Mouse (Mus musculus) gastrocnemius, adult 2 months (tissue): ENCODE measurements around the gene Gm20683. TPM values are rescaled to one million over a fixed set of nuclear protein-coding genes. Genes with fewer than 3 reads are reported as not detected.
A peak's percentile ranks its signal among the peaks of the same experiment; 100 is the strongest.

Source experiments
- DNase-seq: peaks from one replicate; pipeline ENCODE4 v3.0.0; 2022
- H3K27ac ChIP-seq: fragments of 200-600 bp; 2 replicates; pipeline ENCODE4 v1.8.1; 2022; ENCODE audit warnings: mild to moderate bottlenecking
- H3K4me3 ChIP-seq: fragments of 200-600 bp; 2 replicates; pipeline ENCODE4 v1.8.1; 2022; ENCODE audit warnings: mild to moderate bottlenecking, moderate library complexity
- CTCF ChIP-seq: fragments of 200-600 bp; IDR thresholded peaks from 2 replicates; pipeline ENCODE4 v1.8.1; 2022; ENCODE audit warnings: antibody characterized with exemption, mild to moderate bottlenecking, moderate library complexity
- intact Hi-C: fragments of 180-260 bp; cut with DNase I; formaldehyde crosslinking; loops from one replicate; pipeline ENCODE4 v1.15.1; 2025
- microRNA-seq: library from miRNA; unstranded; fragments of <30 nt; microRNA quantifications from one replicate; pipeline ENCODE4 v1.2.0, GENCODE M21; 2021
- total RNA-seq, 2 experiments: library from RNA; stranded (reverse); gene quantifications; 2 replicates each; pipeline ENCODE4 v1.2.3; 2021

The Gm20683 gene
- total RNA-seq, 2 experiments from 2014 or later, result 13.0 to 15.9 TPM

DNA sequence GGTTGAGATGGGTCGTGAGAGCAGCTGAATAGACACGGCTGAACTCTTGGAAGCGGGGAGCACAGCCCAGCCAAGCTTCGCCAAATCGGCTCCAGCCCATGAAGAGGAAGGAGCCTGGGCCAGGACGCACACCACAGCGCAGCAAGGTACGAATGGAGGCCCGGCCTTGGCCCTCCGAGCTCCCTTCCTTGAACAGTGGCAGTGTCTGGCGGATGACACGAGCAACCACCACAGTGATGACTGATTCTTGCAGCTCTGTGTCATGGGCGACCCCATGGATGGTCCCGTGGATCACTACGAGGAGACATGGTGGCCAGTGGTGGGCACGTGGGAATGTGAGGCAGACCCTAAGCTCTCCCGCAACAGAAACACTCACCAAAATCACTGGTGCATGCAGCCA, 46.6 kb downstream of the Gm20683 start:
- H3K27ac ChIP-seq, result no peak overlapping the region
- no peak for DNase-seq
- no peak for TF ChIP-seq CTCF
- 0 out of 2 replicates have a peak overlapping the region, but pooled peaks have one; percentile 12 for H3K4me3 ChIP-seq
- intact Hi-C loops, result loop anchor here (10.0 kb wide), 1 partner anchor 220 kb away; the partner anchor contains the start of genes Lmf1 and Sox8

DNA sequence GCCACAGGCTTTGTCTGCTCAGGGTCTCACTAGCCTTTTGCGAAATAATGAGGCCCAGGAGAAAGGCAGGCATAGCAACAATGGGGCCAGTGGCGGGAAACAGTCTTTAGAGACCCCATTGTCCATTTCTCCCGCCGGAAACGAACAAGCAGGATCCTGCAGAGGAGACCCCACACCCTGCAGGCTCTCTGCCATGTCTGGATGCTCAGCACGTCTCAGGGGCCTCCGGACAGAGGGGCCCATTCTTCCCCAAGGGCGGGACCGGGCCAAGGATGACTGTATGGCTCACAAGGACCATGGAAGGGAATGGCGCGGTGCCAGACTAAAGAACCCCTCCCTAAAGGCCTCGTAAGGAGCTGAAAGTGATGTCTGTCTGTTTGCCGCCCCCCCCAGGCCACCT, 47.4 kb downstream of the Gm20683 start:
- TF ChIP-seq CTCF, result no peak
- Histone ChIP-seq H3K27ac (peak overlapping the region; percentile 91; the same call in 1 of the 2 replicates), H3K4me3 (no peak overlapping the region)
- DNase-seq, result no peak
- intact Hi-C loops, result loop anchor here (10.0 kb wide), 1 partner anchor 219 kb away; the partner anchor contains the start of genes Lmf1 and Sox8

DNA sequence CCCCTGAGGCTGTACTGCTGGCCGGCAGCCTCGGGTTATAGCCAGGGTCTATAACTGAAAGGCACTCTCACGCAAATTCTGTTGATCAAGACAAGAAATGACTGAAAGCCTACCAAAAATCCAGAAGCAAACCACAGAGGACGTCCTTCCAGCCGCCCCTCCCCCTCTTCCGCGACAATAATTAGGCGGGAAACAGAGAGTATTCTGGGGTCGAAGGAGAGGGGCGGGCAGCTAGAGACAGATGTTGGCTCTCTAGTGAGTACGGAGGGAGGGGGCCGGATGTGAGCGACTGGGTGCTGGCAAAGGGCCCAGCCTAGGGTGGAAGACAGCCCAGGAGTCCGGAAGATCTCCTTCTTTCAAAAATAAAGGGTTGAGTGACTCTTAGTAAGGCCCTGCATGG, 48.9 kb downstream of the Gm20683 start, which contains the start of gene Fam173a:
TSS of gene Fam173a (minus strand) at position 287 of the 400 bp plus-strand sequence.
- Histone ChIP-seq H3K27ac (peak within 1 kb of the TSS; percentile 91), H3K4me3 (peak within 1 kb of the TSS; percentile 89)
- TF ChIP-seq CTCF, result no peak
- intact Hi-C loops, result loop anchor here (10.0 kb wide), 1 partner anchor 218 kb away; the partner anchor contains the start of genes Lmf1 and Sox8
- DNase-seq, result peak; percentile 80

DNA sequence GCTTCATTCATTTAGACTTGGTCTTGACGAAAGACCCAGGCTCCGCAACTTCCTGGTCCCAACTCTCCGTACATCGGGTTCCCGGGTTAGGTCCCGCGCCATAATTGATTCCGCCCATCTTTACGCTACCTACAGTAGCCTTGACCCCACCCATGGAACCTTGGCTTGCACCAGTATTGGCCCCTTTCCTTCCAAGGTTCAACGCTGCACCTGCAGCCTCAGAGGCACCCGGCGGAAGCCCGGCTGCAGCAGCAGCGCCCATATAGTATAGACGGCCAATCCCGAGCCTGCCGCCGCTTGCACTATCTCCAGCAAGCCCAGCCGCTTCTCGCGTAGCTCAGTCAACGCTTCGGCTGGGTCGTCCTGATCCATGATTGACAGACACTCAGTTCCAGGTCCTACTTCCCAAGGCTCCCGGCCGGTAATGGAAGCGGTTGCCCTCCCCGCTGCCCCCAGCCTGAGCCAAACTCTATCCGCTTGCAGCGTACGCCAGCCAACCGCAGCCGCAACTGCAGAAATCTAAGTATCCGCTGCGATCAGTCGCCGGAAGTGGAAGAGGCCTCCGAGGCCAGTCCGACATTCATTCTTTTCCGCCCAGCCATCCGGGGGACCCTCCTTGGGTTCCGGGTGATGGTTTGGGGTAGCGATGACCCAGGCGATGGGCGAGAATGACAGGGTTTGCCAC, 49.6 kb downstream of the Gm20683 start:
- peak; percentile 89 for DNase-seq
- H3K27ac ChIP-seq, result peak overlapping the region; percentile 91
- H3K4me3 ChIP-seq, result peak overlapping the region; percentile 89
- intact Hi-C loops, result loop anchor here (10.0 kb wide), 1 partner anchor 217 kb away; the partner anchor contains the start of genes Lmf1 and Sox8
- no peak for TF ChIP-seq CTCF

DNA sequence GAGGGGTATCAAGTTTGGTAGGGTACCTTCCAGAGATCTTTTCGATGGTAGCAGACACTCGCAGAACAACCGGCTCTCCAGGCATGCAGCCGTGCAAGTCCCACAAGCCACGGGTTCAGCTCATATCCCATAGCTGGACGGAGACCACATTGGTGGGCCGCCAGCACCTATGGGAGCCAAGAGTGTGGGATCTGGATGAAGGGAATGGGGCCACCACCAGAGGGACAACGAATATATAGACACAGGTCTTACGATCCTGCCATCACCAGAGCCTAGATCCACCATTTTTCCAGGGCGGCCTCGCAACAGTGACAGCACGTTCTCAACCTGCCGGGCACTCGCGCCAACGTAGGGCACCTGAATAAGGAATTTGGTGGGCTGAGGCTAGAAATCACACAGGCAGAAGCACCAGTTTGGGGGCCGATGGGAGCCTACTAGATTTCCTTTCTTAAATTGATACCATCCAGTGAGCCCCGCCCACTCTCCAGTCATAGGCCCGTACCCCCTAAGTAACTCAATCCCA, 50.2 kb downstream of the Gm20683 start:
- peak overlapping the region; percentile 91 for H3K27ac ChIP-seq
- H3K4me3 ChIP-seq, result peak overlapping the region; percentile 89
- no peak for TF ChIP-seq CTCF
- intact Hi-C loops, result loop anchor here (10.0 kb wide), 1 partner anchor 217 kb away; the partner anchor contains the start of genes Lmf1 and Sox8
- no peak for DNase-seq

DNA sequence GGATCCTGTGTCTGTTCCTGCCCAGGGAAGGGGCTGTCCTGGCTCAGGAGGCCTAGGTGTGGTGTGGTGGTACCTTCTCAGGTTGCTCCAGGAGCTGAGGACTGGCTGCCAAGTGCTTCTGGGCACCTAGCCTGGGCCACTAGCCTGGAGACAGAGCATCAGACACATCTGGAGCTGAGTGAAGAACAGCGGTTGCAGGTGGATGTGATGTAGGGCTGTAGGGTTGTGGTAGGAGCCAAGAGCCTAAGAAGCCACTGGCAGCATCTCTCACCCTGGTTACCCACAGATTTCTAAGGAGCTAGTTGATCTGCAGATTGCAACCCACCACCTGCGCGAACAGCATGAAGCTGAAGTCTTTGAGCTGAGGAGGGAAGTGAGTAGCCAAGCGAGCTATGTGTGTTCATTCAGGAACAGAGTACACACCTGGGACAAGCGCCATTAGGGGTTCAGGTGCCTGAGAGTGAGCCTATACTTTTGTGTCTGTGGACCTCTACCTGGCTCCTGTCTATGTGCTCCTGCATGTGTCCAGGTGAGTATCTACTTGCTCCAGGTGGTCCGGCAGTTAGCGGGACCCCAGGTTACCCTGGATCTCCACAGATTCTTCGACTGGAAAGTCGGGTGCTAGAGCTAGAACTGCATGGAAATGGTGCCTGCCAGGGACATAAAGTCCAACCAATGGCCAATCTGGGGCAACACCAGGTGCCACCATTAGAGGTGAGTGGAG, 54.6 kb downstream of the Gm20683 start:
- no peak overlapping the region for H3K27ac ChIP-seq
- no peak for DNase-seq
- TF ChIP-seq CTCF, result no peak
- intact Hi-C loops, result no loop called here
- no peak overlapping the region for H3K4me3 ChIP-seq

DNA sequence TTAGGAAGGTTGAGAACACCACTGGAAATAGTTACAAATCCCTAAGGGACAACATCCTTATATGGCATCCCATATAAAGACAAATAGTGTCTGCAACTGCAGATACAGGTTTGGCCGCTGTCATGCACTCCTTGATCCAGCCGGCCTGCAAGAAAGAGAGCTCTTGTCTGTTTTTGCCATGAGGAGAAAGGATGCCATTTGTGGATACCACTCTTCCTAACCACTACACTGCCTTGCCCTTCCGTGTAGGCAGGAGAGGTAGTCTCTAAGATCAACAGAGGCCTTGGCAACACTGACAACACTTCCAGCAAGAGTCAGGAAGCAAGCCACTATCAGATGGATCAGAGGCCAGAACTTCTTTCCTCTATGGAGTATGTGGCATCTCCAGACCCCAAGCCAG, 55.3 kb downstream of the Gm20683 start, which contains the start of gene Ccdc78:
TSS of gene Ccdc78 (plus strand) at position 301 of the 400 bp plus-strand sequence.
- DNase-seq, result no peak
- intact Hi-C loops, result no loop called here
- no peak for TF ChIP-seq CTCF
- H3K27ac ChIP-seq, result peak within 1 kb of the TSS; percentile 88
- peak within 1 kb of the TSS; percentile 75 for H3K4me3 ChIP-seq

DNA sequence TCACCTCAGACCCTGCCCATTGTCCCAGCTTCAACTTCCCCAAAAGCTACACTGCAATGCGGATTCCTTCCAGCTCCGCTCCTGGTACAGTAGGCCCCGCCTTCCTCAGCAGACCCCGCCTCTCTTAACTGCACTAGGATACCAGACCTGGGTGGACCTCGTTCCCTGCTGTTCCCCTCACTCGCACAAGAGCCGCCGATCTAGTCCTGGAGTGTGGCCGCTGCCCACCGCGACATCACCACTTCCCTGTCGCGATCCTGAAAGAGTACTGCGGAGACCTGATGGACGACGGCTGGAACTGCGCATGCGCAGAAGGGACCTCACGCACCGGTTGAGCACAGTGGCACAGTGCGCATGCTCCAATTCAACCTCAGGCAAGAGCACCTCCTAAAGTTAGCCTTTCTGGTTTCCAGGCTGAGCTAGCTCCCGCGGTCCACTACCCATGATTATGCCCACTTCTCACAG, 56.2 kb downstream of the Gm20683 start, which contains the start of gene Haghl:
TSS of gene Haghl (minus strand) at position 393 of the 465 bp plus-strand sequence.
- DNase-seq, result peak; percentile 96
- Histone ChIP-seq H3K4me3 (peak within 1 kb of the TSS; percentile 75), H3K27ac (peak within 1 kb of the TSS; percentile 88)
- peak; percentile 19; the same call in 1 of the 2 replicates for TF ChIP-seq CTCF
- intact Hi-C loops, result no loop called here

Small RNA genes lying within 50 kb of the gene (microRNA-seq; reads per million reads assigned to microRNA genes)
- not detected for gene Mir3082

Other genes with a start within 250 kb of the Gm20683 start
- gene Gng13, start 124.6 kb downstream of the Gm20683 start, total RNA-seq, result not detected
- under 1 TPM; 0.77 to 0.86 TPM for gene Chtf18, start 114.3 kb downstream of the Gm20683 start, total RNA-seq
- gene Rpusd1, start 114.1 kb downstream of the Gm20683 start, total RNA-seq, result 1 to 10 TPM; 3.9 to 4.0 TPM
- not detected for gene Mslnl, start 105.7 kb downstream of the Gm20683 start, total RNA-seq
- gene Msln, start 87.4 kb downstream of the Gm20683 start, total RNA-seq, result under 1 TPM in 1 of 2 experiments, not detected in 1; 0.33 TPM
- gene Narfl, start 68.0 kb downstream of the Gm20683 start, total RNA-seq, result 10 to 100 TPM; 28.6 to 38.7 TPM
- gene Haghl, start 56.1 kb downstream of the Gm20683 start, total RNA-seq, result 1 to 10 TPM; 9.0 to 9.1 TPM
- not detected for gene Ccdc78, start 55.2 kb downstream of the Gm20683 start, total RNA-seq
- gene Fam173a, start 48.9 kb downstream of the Gm20683 start, total RNA-seq, result 10 to 100 TPM; 35.9 to 43.7 TPM
- gene AC134908.4, start 46.1 kb downstream of the Gm20683 start, total RNA-seq, result not detected
- gene Metrn, start 44.6 kb downstream of the Gm20683 start, total RNA-seq, result 10 to 100 TPM; 40.4 to 41.0 TPM
- gene Fbxl16, start 32.7 kb downstream of the Gm20683 start, total RNA-seq, result 1 to 10 TPM; 1.4 to 2.2 TPM
- gene Wdr24, start 18.1 kb downstream of the Gm20683 start, total RNA-seq, result 10 to 100 TPM in 1 of 2 experiments, 1 to 10 TPM in 1; 8.7 to 10.0 TPM
- 10 to 100 TPM; 11.5 to 13.0 TPM for gene Jmjd8, start 12.9 kb downstream of the Gm20683 start, total RNA-seq
- 10 to 100 TPM; 85.8 to 93.8 TPM for gene Stub1, start 8.4 kb downstream of the Gm20683 start, total RNA-seq
- gene Rhbdl1, start 4.5 kb downstream of the Gm20683 start, total RNA-seq, result 10 to 100 TPM; 17.2 to 20.2 TPM
- gene Rhot2, start 3.1 kb upstream of the Gm20683 start, total RNA-seq, result 10 to 100 TPM; 58.1 to 89.3 TPM
- gene Wdr90, start 19.7 kb upstream of the Gm20683 start, total RNA-seq, result 1 to 10 TPM in 1 of 2 experiments, under 1 TPM in 1; 0.66 to 1.0 TPM
- gene Mcrip2, start 27.0 kb upstream of the Gm20683 start, total RNA-seq, result 100 to 1,000 TPM in 1 of 2 experiments, 10 to 100 TPM in 1; 85.3 to 117 TPM
- 10 to 100 TPM; 27.7 to 33.7 TPM for gene Mettl26, start 33.3 kb upstream of the Gm20683 start, total RNA-seq
- gene Wfikkn1, start 39.1 kb upstream of the Gm20683 start, total RNA-seq, result under 1 TPM; 0.26 to 0.75 TPM
- gene Rab40c, start 78.0 kb upstream of the Gm20683 start, total RNA-seq, result 1 to 10 TPM; 8.1 to 9.5 TPM
- 10 to 100 TPM; 21.0 to 28.6 TPM for gene Pigq, start 103.2 kb upstream of the Gm20683 start, total RNA-seq
- not detected for gene Nhlrc4, start 103.2 kb upstream of the Gm20683 start, total RNA-seq
- gene A930017K11Rik, start 110.8 kb upstream of the Gm20683 start, total RNA-seq, result not detected
- gene Capn15, start 144.0 kb upstream of the Gm20683 start, total RNA-seq, result 1 to 10 TPM; 6.0 to 9.4 TPM
- gene Rab11fip3, start 227.8 kb upstream of the Gm20683 start, total RNA-seq, result 10 to 100 TPM; 76.3 to 92.0 TPM
- 1 to 10 TPM; 2.1 to 3.0 TPM for gene Decr2, start 248.6 kb upstream of the Gm20683 start, total RNA-seq